27 mouse cellular contexts compared by ENCODE assay signal in genomic region chr5:143659021-143659523, GRCm38 (mm10). TPM values are rescaled to one million over a fixed set of nuclear protein-coding genes. Genes with fewer than 3 reads are reported as not detected.
A peak's percentile ranks its signal among the peaks of the same experiment; 100 is the strongest.
DNase-seq lines count a peak whose midpoint lies in the region; ATAC-seq and TF ChIP-seq lines count a peak whose summit lies in the region.
"Had no signal": no experiment of that assay in that cellular context is flagged by ENCODE, and none has a peak within 500 bp of the region (broad histone marks: within the 10 kb centered on the region; RNA-seq: fewer than 3 reads in every experiment).

No protein-coding gene starts in this region.

- no peak overlapping the region for H3K9ac ChIP-seq in liver, embryonic 11.5 days (ENCODE audit: low read depth, low read length)
- H3K9ac ChIP-seq in liver, postnatal 0 days (replicated peaks): no peak overlapping the region
- H3K9ac ChIP-seq in intestine, postnatal 0 days (ENCODE audit: low read depth, low read length): no peak overlapping the region
- H3K9ac ChIP-seq in neural tube, embryonic 15.5 days (replicated peaks): no peak overlapping the region
- H3K9ac ChIP-seq: forebrain, embryonic 15.5 days; heart, embryonic 15.5 days; hindbrain, embryonic 14.5 days; kidney, embryonic 15.5 days; limb, embryonic 12.5 days; neural tube, embryonic 12.5 days had no signal

- 0 out of 2 replicates have a peak overlapping the region, but pooled peaks have one; percentile 11 for H3K4me2 ChIP-seq in liver, embryonic 11.5 days
- H3K4me2 ChIP-seq in liver, postnatal 0 days (ENCODE audit: low read depth, low read length): no peak overlapping the region
- no peak overlapping the region for H3K4me2 ChIP-seq in intestine, postnatal 0 days (replicated peaks; ENCODE audit: low read depth)
- H3K4me2 ChIP-seq in neural tube, embryonic 15.5 days: no peak overlapping the region
- H3K4me2 ChIP-seq: forebrain, embryonic 15.5 days; heart, embryonic 15.5 days; hindbrain, embryonic 14.5 days; kidney, embryonic 15.5 days; limb, embryonic 12.5 days; neural tube, embryonic 12.5 days had no signal

- H3K4me3 ChIP-seq in G1E (ENCODE audit: low read depth, low read length): peak overlapping the region; percentile 48; the same call in 1 of the 2 replicates
- no peak overlapping the region for H3K4me3 ChIP-seq in embryonic fibroblast, embryonic 13.5 days (ENCODE audit: insufficient read depth, low read length)
- H3K4me3 ChIP-seq in liver, embryonic 11.5 days (ENCODE audit: low read depth, low read length): no peak overlapping the region
- no peak overlapping the region for H3K4me3 ChIP-seq in liver, postnatal 0 days (ENCODE audit: low read depth, low read length)
- H3K4me3 ChIP-seq in intestine, postnatal 0 days (ENCODE audit: low read depth, low read length): no peak overlapping the region
- H3K4me3 ChIP-seq in kidney, adult 2 months (ENCODE audit: insufficient read depth, low read depth, low read length): no peak overlapping the region
- H3K4me3 ChIP-seq in neural tube, embryonic 15.5 days (replicated peaks): no peak overlapping the region
- H3K4me3 ChIP-seq: forebrain, embryonic 15.5 days; heart, embryonic 15.5 days; kidney, embryonic 15.5 days; limb, embryonic 12.5 days; megakaryocyte, embryonic 14.5 days; neural tube, embryonic 12.5 days had no signal

- H3K36me3 ChIP-seq in G1E (replicated peaks): peaks cover 65% of the 10 kb centered on the region
- no peaks in the 10 kb centered on the region for H3K36me3 ChIP-seq in liver, embryonic 11.5 days (ENCODE audit: control insufficient read depth, insufficient read depth, low read length)
- no peaks in the 10 kb centered on the region for H3K36me3 ChIP-seq in liver, postnatal 0 days (replicated peaks; ENCODE audit: insufficient read depth, low read length)
- H3K36me3 ChIP-seq in intestine, postnatal 0 days (ENCODE audit: control insufficient read depth, insufficient read depth): no peaks in the 10 kb centered on the region
- H3K36me3 ChIP-seq in kidney, adult 2 months (ENCODE audit: control insufficient read depth, insufficient read depth, low read length): no peaks in the 10 kb centered on the region
- H3K36me3 ChIP-seq in neural tube, embryonic 15.5 days: no peaks in the 10 kb centered on the region
- H3K36me3 ChIP-seq: forebrain, embryonic 15.5 days; heart, embryonic 15.5 days; kidney, embryonic 15.5 days; limb, embryonic 12.5 days; neural tube, embryonic 12.5 days had no signal

- no peaks in the 10 kb centered on the region for H3K27me3 ChIP-seq in G1E (ENCODE audit: insufficient read depth, low read length)
- H3K27me3 ChIP-seq in liver, embryonic 11.5 days (replicated peaks; ENCODE audit: control insufficient read depth, insufficient read depth, low read length): no peaks in the 10 kb centered on the region
- no peaks in the 10 kb centered on the region for H3K27me3 ChIP-seq in liver, postnatal 0 days (ENCODE audit: insufficient read depth, low read length)
- H3K27me3 ChIP-seq in intestine, postnatal 0 days (replicated peaks; ENCODE audit: control insufficient read depth, insufficient read depth, low read length): no peaks in the 10 kb centered on the region
- no peaks in the 10 kb centered on the region for H3K27me3 ChIP-seq in kidney, adult 2 months (replicated peaks; ENCODE audit: control insufficient read depth, insufficient read depth, low read length)
- H3K27me3 ChIP-seq in neural tube, embryonic 15.5 days (replicated peaks): no peaks in the 10 kb centered on the region
- H3K27me3 ChIP-seq: CH12.LX; forebrain, embryonic 15.5 days; heart, embryonic 15.5 days; kidney, embryonic 15.5 days; limb, embryonic 12.5 days; megakaryocyte, embryonic 14.5 days; neural tube, embryonic 12.5 days had no signal

- no peak; the same call in 1 of the 2 replicates for ATAC-seq in G1E (ENCODE audit: extremely low read depth, insufficient number of reproducible peaks, low FRiP score, poor library complexity, severe bottlenecking)
- ATAC-seq in liver, embryonic 11.5 days (replicated peaks; ENCODE audit: low FRiP score): peak; percentile 33; the same call in 1 of the 2 replicates
- no peak for ATAC-seq in liver, postnatal 0 days
- ATAC-seq in intestine, postnatal 0 days: no peak
- ATAC-seq in neural tube, embryonic 15.5 days (ENCODE audit: low FRiP score): no peak
- ATAC-seq: activated CD4-positive, CD25-positive, alpha-beta regulatory T cell, adult 4 months; forebrain, embryonic 15.5 days had no signal

- peak overlapping the region; percentile 49 for H3K27ac ChIP-seq in embryonic fibroblast, embryonic 13.5 days (ENCODE audit: insufficient read depth, low read length)
- no peak overlapping the region for H3K27ac ChIP-seq in liver, embryonic 11.5 days (ENCODE audit: low read depth, low read length)
- 0 out of 2 replicates have a peak overlapping the region, but pooled peaks have one; percentile 4 for H3K27ac ChIP-seq in liver, postnatal 0 days (ENCODE audit: low read depth)
- H3K27ac ChIP-seq in intestine, postnatal 0 days (ENCODE audit: low read depth, low read length): no peak overlapping the region
- no peak overlapping the region for H3K27ac ChIP-seq in kidney, adult 2 months (ENCODE audit: insufficient read depth, low read depth, low read length)
- H3K27ac ChIP-seq in neural tube, embryonic 15.5 days (replicated peaks): no peak overlapping the region
- H3K27ac ChIP-seq: forebrain, embryonic 15.5 days; heart, embryonic 15.5 days; hindbrain, embryonic 14.5 days; kidney, embryonic 15.5 days; neural tube, embryonic 12.5 days had no signal

- no peak for TF ChIP-seq POLR2A in embryonic fibroblast, embryonic 13.5 days (IDR thresholded peaks at IDR 0.05; ENCODE audit: low read depth, low read length)
- no peak for TF ChIP-seq POLR2A in kidney, adult 2 months (IDR thresholded peaks at IDR 0.05; ENCODE audit: low read depth, low read length)

- DNase-seq in G1E (ENCODE audit: low spot score): no peak
- no peak for DNase-seq in liver, embryonic 11.5 days (ENCODE audit: low spot score)
- no peak for DNase-seq in liver, postnatal 0 days
- no peak for DNase-seq in kidney, adult 2 months
- DNase-seq: adrenal gland, adult 8-10 months; B cell, adult 2 months; cerebellum, adult 11-12 months; cerebellum, postnatal 10 days; gastrocnemius, postnatal 10 days; heart, postnatal 4 days; lung, adult 2 months; midbrain, embryonic 14.5 days; retina, postnatal 1 day; right cerebral cortex, postnatal 25 days; thymus, postnatal 14 days had no signal

- H3K9me3 ChIP-seq in G1E (replicated peaks): no peaks in the 10 kb centered on the region
- H3K9me3 ChIP-seq in liver, embryonic 11.5 days (ENCODE audit: control insufficient read depth, low read length): no peaks in the 10 kb centered on the region
- no peaks in the 10 kb centered on the region for H3K9me3 ChIP-seq in liver, postnatal 0 days (ENCODE audit: low read length)
- H3K9me3 ChIP-seq in intestine, postnatal 0 days (ENCODE audit: control insufficient read depth): no peaks in the 10 kb centered on the region
- no peaks in the 10 kb centered on the region for H3K9me3 ChIP-seq in neural tube, embryonic 15.5 days (replicated peaks)
- H3K9me3 ChIP-seq: forebrain, embryonic 15.5 days; heart, embryonic 15.5 days; kidney, embryonic 15.5 days; limb, embryonic 12.5 days; megakaryocyte, embryonic 14.5 days; neural tube, embryonic 12.5 days had no signal

- 63% methylated on average over 8 of the region's 8 CpGs for WGBS in liver, embryonic 11.5 days
- WGBS in liver, postnatal 0 days (ENCODE audit: insufficient replicate concordance): 61% methylated on average over 8 of the region's 8 CpGs
- 78% methylated on average over 8 of the region's 8 CpGs for WGBS in intestine, postnatal 0 days
- 76% methylated on average over 8 of the region's 8 CpGs for WGBS in kidney, adult 2 months
- 88% methylated on average over 8 of the region's 8 CpGs for WGBS in neural tube, embryonic 15.5 days

- TF ChIP-seq EP300 in liver, postnatal 0 days (IDR thresholded peaks at IDR 0.05; ENCODE audit: low read depth): no peak

- no peak for TF ChIP-seq CTCF in G1E (IDR thresholded peaks at IDR 0.05; ENCODE audit: low read depth, low read length)
- no peak for TF ChIP-seq CTCF in embryonic fibroblast, embryonic 13.5 days (IDR thresholded peaks at IDR 0.05; ENCODE audit: borderline replicate concordance, insufficient read depth, low read length)
- TF ChIP-seq CTCF in liver, postnatal 0 days (IDR thresholded peaks at IDR 0.05; ENCODE audit: low read depth): no peak
- no peak for TF ChIP-seq CTCF in intestine, postnatal 0 days (IDR thresholded peaks at IDR 0.05; ENCODE audit: low read depth)
- TF ChIP-seq CTCF in kidney, adult 2 months (conservative IDR thresholded peaks at IDR 0.05; ENCODE audit: insufficient read depth, insufficient read length, low read depth, low read length): no peak

- H3K4me1 ChIP-seq in G1E (ENCODE audit: insufficient read depth, low read depth, low read length): peaks cover 81% of the 10 kb centered on the region
- H3K4me1 ChIP-seq in embryonic fibroblast, embryonic 13.5 days (ENCODE audit: control insufficient read depth, insufficient read depth, low read length): peaks cover 53% of the 10 kb centered on the region
- H3K4me1 ChIP-seq in liver, embryonic 11.5 days (replicated peaks; ENCODE audit: control insufficient read depth, insufficient read depth, low read length): peaks cover 61% of the 10 kb centered on the region
- H3K4me1 ChIP-seq in liver, postnatal 0 days (ENCODE audit: insufficient read depth): peaks cover 45% of the 10 kb centered on the region
- peaks cover 4% of the 10 kb centered on the region for H3K4me1 ChIP-seq in intestine, postnatal 0 days (replicated peaks; ENCODE audit: control insufficient read depth, insufficient read depth, low read length)
- H3K4me1 ChIP-seq in kidney, adult 2 months (ENCODE audit: control insufficient read depth, insufficient read depth, low read length): peaks cover 34% of the 10 kb centered on the region
- H3K4me1 ChIP-seq in neural tube, embryonic 15.5 days: peaks cover 33% of the 10 kb centered on the region
- H3K4me1 ChIP-seq: forebrain, embryonic 15.5 days had no signal

RNA-seq across cellular contexts. Expression of gene Cyth3, which starts 36.8 kb away (rescaled TPM):
- 242 and 246 TPM in 2 replicates for total RNA-seq in G1E (2014; fragmentation: Nextera tagmentation)
- 174 and 191 TPM in 2 replicates for total RNA-seq in G1E (2017)
- 70.4 and 76.3 TPM in 2 replicates for polyA plus RNA-seq in G1E (2012)
- polyA plus RNA-seq in embryonic fibroblast, embryonic 13.5 days (2011; ENCODE audit: insufficient read length, low read depth, missing spikeins): 130 and 134 TPM in 2 replicates
- polyA plus RNA-seq in liver, embryonic 11.5 days (2014; fragmentation: Nextera tagmentation; extraction: Ambion mirVana): 62.8 and 64.5 TPM in 2 replicates
- polyA plus RNA-seq in liver, postnatal 0 days (2015; fragmentation: Nextera tagmentation; extraction: Ambion mirVana): 12.1 and 15.3 TPM in 2 replicates
- polyA plus RNA-seq in intestine, postnatal 0 days (2015; fragmentation: Nextera tagmentation; extraction: Ambion mirVana): 21.1 and 22.6 TPM in 2 replicates
- 22.8 and 25.0 TPM in 2 replicates for polyA plus RNA-seq in kidney, adult 2 months (2012; rRNA removed)
- polyA plus RNA-seq in neural tube, embryonic 15.5 days (2015; fragmentation: Nextera tagmentation; extraction: Ambion mirVana): 42.2 and 43.2 TPM in 2 replicates

Comparison
In these comparisons a context has a peak if more than half of its experiments do, and no peak if none do; other contexts are left out.
1. H3K27ac ChIP-seq: peak in embryonic fibroblast, embryonic 13.5 days (single experiment) and liver, postnatal 0 days (single experiment); none in liver, embryonic 11.5 days (single experiment), intestine, postnatal 0 days (single experiment), kidney, adult 2 months (single experiment) and neural tube, embryonic 15.5 days (single experiment).